Mouse (Mus musculus) neural tube, embryonic 13.5 days (tissue): ENCODE measurements around the gene Gm45234. TPM values are rescaled to one million over a fixed set of nuclear protein-coding genes. Genes with fewer than 3 reads are reported as not detected.
A peak's percentile ranks its signal among the peaks of the same experiment; 100 is the strongest.

ENCODE experiments used
- ATAC-seq: fragments of 200-750 bp; cut with Nextera tagmentation; 2 replicates; pipeline ENCODE4 v1.8.0; 2017; ENCODE audit warnings: low read depth, mild to moderate bottlenecking, moderate TSS enrichment, moderate library complexity
- H3K27ac ChIP-seq: fragments of 300-500 bp; sonication (generic); replicated peaks from 2 replicates; pipeline ENCODE4 v1.5.1; 2015; ENCODE audit warnings: moderate library complexity, mild to moderate bottlenecking, inconsistent platforms
- H3K27me3 ChIP-seq: fragments of 300-500 bp; sonication (generic); 2 replicates; pipeline ENCODE4 v1.6.1; 2015; ENCODE audit warnings: mild to moderate bottlenecking, inconsistent platforms
- H3K36me3 ChIP-seq: fragments of 300-500 bp; sonication (generic); 2 replicates; pipeline ENCODE4 v1.6.1; 2015; ENCODE audit warnings: mild to moderate bottlenecking, inconsistent platforms
- H3K4me1 ChIP-seq: fragments of 300-500 bp; sonication (generic); replicated peaks from 2 replicates; pipeline ENCODE4 v1.6.1; 2015; ENCODE audit warnings: inconsistent platforms
- H3K4me2 ChIP-seq: fragments of 300-500 bp; sonication (generic); 2 replicates; pipeline ENCODE4 v1.6.1; 2015; ENCODE audit warnings: inconsistent platforms, mild to moderate bottlenecking, moderate library complexity
- H3K4me3 ChIP-seq: fragments of 300-500 bp; sonication (generic); 2 replicates; pipeline ENCODE4 v1.5.1; 2015; ENCODE audit warnings: mild to moderate bottlenecking, inconsistent platforms
- H3K9ac ChIP-seq: fragments of 300-500 bp; sonication (generic); 2 replicates; pipeline ENCODE4 v1.6.1; 2015; ENCODE audit warnings: moderate library complexity, mild to moderate bottlenecking, inconsistent platforms
- H3K9me3 ChIP-seq: fragments of 300-500 bp; sonication (generic); 2 replicates; pipeline ENCODE4 v1.6.1; 2016; ENCODE audit warnings: inconsistent platforms
- WGBS: fragments of 180-500 bp; shearing (Covaris S2); methylation state at CpG from one replicate; pipeline ENCODE4 v1.1.7; 2015; 5-methylcytosine and 5-hydroxymethylcytosine counted together
- polyA plus RNA-seq: library from polyadenylated mRNA; unstranded; fragments of >200 nt; fragmentation: Nextera tagmentation; extraction: Ambion mirVana; gene quantifications from 2 replicates; pipeline ENCODE4 v1.2.1, GENCODE M21; 2015

Gm45234 gene
- polyA plus RNA-seq, 1 experiment from 2014 or later, result not detected

- Histone ChIP-seq H3K4me2 (peak overlapping the region; percentile 92), H3K27ac (peak overlapping the region; percentile 95), H3K4me3 (peak overlapping the region; percentile 51), H3K27me3 (no peaks in the 10 kb centered on the region), H3K4me1 (peaks cover 33% of the 10 kb centered on the region), H3K36me3 (peaks cover 60% of the 10 kb centered on the region), H3K9me3 (no peaks in the 10 kb centered on the region), H3K9ac (peak overlapping the region; percentile 84)
- WGBS, result under 1% methylated on average over 84 of the region's 85 CpGs
- ATAC-seq, result peak; percentile 81
Measured at GRCm38 (mm10) chr6:124745490-124746295, 10.1 kb downstream of the Gm45234 start.

DNA sequence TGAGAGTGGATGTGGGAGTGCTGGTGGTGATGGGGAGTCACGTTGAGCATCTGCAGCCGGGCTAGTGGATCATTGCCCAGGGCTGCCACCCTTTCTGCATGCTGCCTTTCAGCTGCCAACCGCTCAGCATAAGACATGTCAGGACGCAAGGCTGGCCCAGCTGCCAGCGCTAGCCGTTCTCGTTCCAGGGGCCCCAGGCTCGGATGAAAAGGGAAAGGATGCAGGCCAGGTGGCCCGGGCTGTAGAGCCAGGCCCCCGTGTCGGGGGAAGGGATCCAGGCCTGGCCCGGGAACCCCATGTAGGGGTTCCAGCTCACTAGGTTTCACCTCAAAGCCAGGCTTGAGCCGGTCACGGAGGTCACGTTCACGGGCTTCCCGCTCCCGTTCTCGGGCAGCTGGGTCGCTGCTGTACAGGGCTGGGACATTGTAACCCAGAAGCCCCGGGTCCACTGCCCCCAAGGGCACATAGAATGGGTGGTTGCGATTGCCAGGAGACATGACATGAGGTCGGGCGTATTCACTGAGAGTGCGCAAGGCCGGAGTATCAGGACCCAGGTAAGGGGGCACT is 11.0 kb downstream of the Gm45234 start:
- no peaks in the 10 kb centered on the region for H3K9me3 ChIP-seq
- H3K27ac ChIP-seq, result peak overlapping the region; percentile 95
- H3K27me3 ChIP-seq, result no peaks in the 10 kb centered on the region
- H3K9ac ChIP-seq, result peak overlapping the region; percentile 84
- H3K4me1 ChIP-seq, result peaks cover 38% of the 10 kb centered on the region
- no peak; the same call in 1 of the 2 replicates for ATAC-seq
- WGBS, result 67% methylated on average over 26 of the region's 26 CpGs
- peaks cover 60% of the 10 kb centered on the region for H3K36me3 ChIP-seq
- H3K4me3 ChIP-seq, result peak overlapping the region; percentile 51
- peak overlapping the region; percentile 92 for H3K4me2 ChIP-seq

DNA sequence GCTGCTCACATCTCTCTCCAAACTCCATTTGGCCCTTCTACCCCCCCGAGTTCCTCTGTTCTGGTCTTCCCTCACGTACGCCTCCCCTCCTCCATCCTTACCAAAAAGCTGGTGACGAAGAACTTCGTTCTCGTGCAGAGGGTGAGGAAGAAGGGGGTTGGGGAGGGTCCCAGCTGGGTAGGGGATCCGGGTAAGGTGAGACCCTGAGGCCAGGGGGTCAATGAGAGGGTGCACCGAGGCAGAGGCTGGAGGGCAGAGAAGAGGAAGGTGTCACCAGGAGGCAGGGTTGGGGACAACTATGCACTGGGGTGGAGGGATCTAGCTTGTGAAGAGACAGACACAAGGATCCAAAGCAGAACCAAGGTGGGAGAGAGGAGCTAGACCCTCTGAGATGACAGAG is 12.2 kb downstream of the Gm45234 start:
- Histone ChIP-seq H3K9me3 (no peaks in the 10 kb centered on the region), H3K4me2 (no peak overlapping the region), H3K36me3 (peaks cover 49% of the 10 kb centered on the region), H3K4me3 (no peak overlapping the region), H3K27me3 (no peaks in the 10 kb centered on the region), H3K27ac (no peak overlapping the region), H3K4me1 (peaks cover 50% of the 10 kb centered on the region), H3K9ac (no peak overlapping the region)
- 93% methylated on average over 8 of the region's 8 CpGs for WGBS
- no peak for ATAC-seq

GRCm38 (mm10) chr6:124742839-124743514 is 12.8 kb downstream of the Gm45234 start:
- ATAC-seq, result no peak
- no peaks in the 10 kb centered on the region for H3K27me3 ChIP-seq
- 92% methylated on average over 15 of the region's 15 CpGs for WGBS
- peaks cover 42% of the 10 kb centered on the region for H3K36me3 ChIP-seq
- no peak overlapping the region for H3K4me3 ChIP-seq
- H3K4me1 ChIP-seq, result peaks cover 55% of the 10 kb centered on the region
- no peaks in the 10 kb centered on the region for H3K9me3 ChIP-seq
- no peak overlapping the region for H3K27ac ChIP-seq
- no peak overlapping the region for H3K4me2 ChIP-seq
- 0 out of 2 replicates have a peak overlapping the region, but pooled peaks have one; percentile 3 for H3K9ac ChIP-seq

GRCm38 (mm10) chr6:124741842-124742241 is 14.0 kb downstream of the Gm45234 start:
- Histone ChIP-seq H3K4me3 (peak overlapping the region; percentile 75), H3K9me3 (no peaks in the 10 kb centered on the region), H3K4me1 (peaks cover 50% of the 10 kb centered on the region), H3K9ac (peak overlapping the region; percentile 96), H3K27ac (peak overlapping the region; percentile 99), H3K4me2 (peak overlapping the region; percentile 79), H3K36me3 (peaks cover 31% of the 10 kb centered on the region), H3K27me3 (no peaks in the 10 kb centered on the region)
- no peak for ATAC-seq
- WGBS, result 72% methylated on average over 3 of the region's 3 CpGs

- peak within 1 kb of the TSS; percentile 79 for H3K4me2 ChIP-seq
- H3K9ac ChIP-seq, result peak within 1 kb of the TSS; percentile 96
- under 1% methylated on average over 41 of the region's 41 CpGs for WGBS
- peak; percentile 77 for ATAC-seq
- peaks cover 28% of the 10 kb centered on the region for H3K36me3 ChIP-seq
- no peaks in the 10 kb centered on the region for H3K27me3 ChIP-seq
- H3K27ac ChIP-seq, result peak within 1 kb of the TSS; percentile 99
- peaks cover 43% of the 10 kb centered on the region for H3K4me1 ChIP-seq
- H3K4me3 ChIP-seq, result peak within 1 kb of the TSS; percentile 75
- no peaks in the 10 kb centered on the region for H3K9me3 ChIP-seq
Measured at GRCm38 (mm10) chr6:124740888-124741761, 14.7 kb downstream of the Gm45234 start, which contains the start of gene Grcc10. Gene Grcc10, minus strand, starts transcription at chr6:124741374.

DNA sequence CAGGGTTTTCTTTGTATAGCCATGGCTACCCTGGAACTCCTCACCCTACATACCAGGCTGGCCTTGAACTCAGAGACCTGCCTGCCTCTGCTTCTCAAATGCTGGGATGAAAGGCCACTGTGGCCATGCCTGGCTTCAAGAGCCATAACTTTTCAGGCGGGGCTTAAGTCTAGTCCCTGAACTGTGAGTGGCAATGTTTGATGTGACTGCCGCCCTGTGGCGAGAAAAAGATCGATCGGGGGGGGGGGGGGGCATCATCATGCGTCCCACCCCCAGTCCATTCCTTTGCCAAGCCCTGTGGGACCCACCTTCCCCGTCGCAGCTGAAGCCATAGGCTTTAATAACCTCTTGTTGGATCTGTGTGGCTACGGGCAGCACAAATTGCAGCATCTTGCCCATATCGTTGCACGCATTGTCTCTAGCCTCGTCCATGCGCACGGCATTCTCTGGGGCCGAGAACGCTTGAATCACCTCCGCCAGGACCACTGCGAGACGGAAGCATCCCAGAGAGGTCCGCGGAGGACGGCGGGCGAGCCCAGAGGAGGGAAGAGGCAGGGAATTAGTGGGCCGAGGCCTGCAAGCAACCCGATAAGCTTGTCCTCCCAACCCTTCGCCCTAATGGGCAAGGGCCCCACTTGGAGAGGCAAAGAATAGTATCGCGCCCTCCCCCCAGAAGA is 15.5 kb downstream of the Gm45234 start:
- H3K36me3 ChIP-seq, result peaks cover 28% of the 10 kb centered on the region
- H3K27me3 ChIP-seq, result no peaks in the 10 kb centered on the region
- H3K9me3 ChIP-seq, result no peaks in the 10 kb centered on the region

GRCm38 (mm10) chr6:124739231-124739796 is 16.5 kb downstream of the Gm45234 start:
- Histone ChIP-seq H3K4me1 (peaks cover 30% of the 10 kb centered on the region), H3K27ac (peak overlapping the region; percentile 99), H3K27me3 (no peaks in the 10 kb centered on the region), H3K9me3 (no peaks in the 10 kb centered on the region), H3K4me3 (no peak overlapping the region), H3K36me3 (peaks cover 19% of the 10 kb centered on the region), H3K4me2 (peak overlapping the region; percentile 79), H3K9ac (peak overlapping the region; percentile 96)
- no peak for ATAC-seq
- 76% methylated on average over 10 of the region's 10 CpGs for WGBS

More for the DNA sequence above, 15.5 kb downstream of the Gm45234 start:
- Histone ChIP-seq H3K9ac (peak overlapping the region; percentile 96), H3K4me3 (peak overlapping the region; percentile 75), H3K4me1 (peaks cover 38% of the 10 kb centered on the region), H3K27ac (peak overlapping the region; percentile 99), H3K4me2 (peak overlapping the region; percentile 79)
- peak; percentile 28; the same call in 1 of the 2 replicates for ATAC-seq
- under 1% methylated on average over 29 of the region's 29 CpGs for WGBS

DNA sequence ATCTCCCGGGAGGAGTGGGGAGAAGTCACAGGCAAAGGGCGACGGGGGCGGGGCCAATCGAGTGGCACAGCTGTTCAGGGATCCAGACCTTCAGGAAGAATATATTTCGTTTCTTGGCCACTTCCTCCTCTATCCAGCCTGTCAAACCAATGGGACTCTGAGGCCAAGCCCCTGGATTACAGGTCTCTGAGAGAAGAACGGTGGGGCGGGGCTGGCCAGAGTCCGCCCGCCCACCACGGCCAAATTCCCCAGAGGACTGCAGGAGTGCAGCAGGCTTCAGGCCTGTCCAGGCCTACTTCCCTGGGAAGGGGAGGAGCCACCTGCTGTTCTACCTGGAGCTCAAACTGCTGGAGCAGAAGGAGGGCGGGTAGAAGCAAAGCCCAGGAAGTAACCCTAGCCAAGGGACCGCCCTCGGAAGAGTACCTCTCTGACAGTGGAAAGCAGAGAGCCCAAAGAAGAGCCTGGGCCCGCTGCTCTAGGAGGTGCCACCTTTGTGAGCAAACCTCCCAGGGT is 17.3 kb downstream of the Gm45234 start, which contains the start of gene Ptpn6:
Gene Ptpn6 (minus strand): TSS at position 204 of the 513 bp plus-strand sequence.
- ATAC-seq, result no peak
- Histone ChIP-seq H3K4me2 (peak within 1 kb of the TSS; percentile 79), H3K9ac (peak within 1 kb of the TSS; percentile 96), H3K27ac (peak within 1 kb of the TSS; percentile 99), H3K4me3 (no peak within 1 kb of the TSS), H3K4me1 (peaks cover 30% of the 10 kb centered on the region), H3K9me3 (no peaks in the 10 kb centered on the region), H3K36me3 (peaks cover 12% of the 10 kb centered on the region), H3K27me3 (no peaks in the 10 kb centered on the region)
- 24% methylated on average over 15 of the region's 15 CpGs for WGBS

DNA sequence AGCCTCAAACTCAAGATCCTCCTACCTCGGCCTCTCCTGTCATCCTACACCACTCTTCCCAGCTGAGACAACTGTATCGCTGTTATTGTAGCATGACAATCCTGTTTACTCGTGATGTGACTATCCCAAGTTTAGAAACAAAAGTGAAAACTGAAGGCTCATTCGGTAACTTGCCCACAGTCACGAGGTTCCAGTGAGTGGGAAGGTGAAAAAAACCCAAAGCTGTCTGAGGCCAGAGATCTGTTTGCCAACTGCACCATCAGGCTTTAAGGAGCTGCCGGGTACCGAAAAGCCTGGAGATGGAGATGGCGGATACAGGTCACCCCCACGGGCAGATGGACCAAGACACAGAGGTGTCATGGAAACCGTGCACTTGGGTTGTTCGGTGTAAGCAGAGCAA is 18.8 kb downstream of the Gm45234 start:
- WGBS, result 93% methylated on average over 11 of the region's 11 CpGs
- Histone ChIP-seq H3K4me1 (peaks cover 33% of the 10 kb centered on the region), H3K27me3 (no peaks in the 10 kb centered on the region), H3K9me3 (no peaks in the 10 kb centered on the region), H3K4me3 (no peak overlapping the region), H3K27ac (no peak overlapping the region), H3K9ac (no peak overlapping the region), H3K36me3 (no peaks in the 10 kb centered on the region), H3K4me2 (no peak overlapping the region)
- no peak for ATAC-seq
